Mouse (Mus musculus) gastrocnemius, adult 18-20 months (tissue): ENCODE measurements around the gene A630023A22Rik. TPM values are rescaled to one million over a fixed set of nuclear protein-coding genes. Genes with fewer than 3 reads are reported as not detected.

Source experiments
- DNase-seq: peaks from one replicate; pipeline ENCODE4 v3.0.0; 2021; ENCODE audit warnings: low spot score
- total RNA-seq, 2 experiments: library from RNA; stranded (reverse); gene quantifications; 2 replicates each; pipeline ENCODE4 v1.2.3; 2021

Gene A630023A22Rik
- total RNA-seq, 2 experiments from 2014 or later = not detected

- no peak for DNase-seq
Observed at GRCm38 (mm10) chr14:34087856-34088398, 14.6 kb downstream of the A630023A22Rik start.

DNA sequence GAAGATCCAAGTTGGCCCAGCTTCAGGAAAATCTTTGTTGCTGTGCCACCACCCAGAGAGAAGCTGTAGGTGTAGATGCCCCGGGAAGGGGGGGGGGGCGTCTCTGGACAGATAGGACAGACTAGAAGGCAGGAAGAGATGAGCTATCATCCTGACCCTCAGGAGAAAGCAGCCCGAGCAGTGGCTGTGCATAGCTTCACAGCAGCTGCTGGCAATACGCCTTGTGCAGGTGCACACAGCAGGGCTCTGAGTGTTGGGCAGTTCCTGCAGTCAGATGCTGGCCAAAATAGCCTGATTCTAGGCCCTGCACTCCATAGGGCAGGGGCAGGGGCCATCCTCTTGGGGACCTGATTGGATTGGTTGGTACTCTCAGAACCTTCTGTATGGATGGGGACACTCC is 15.7 kb downstream of the A630023A22Rik start:
- DNase-seq = no peak

DNA sequence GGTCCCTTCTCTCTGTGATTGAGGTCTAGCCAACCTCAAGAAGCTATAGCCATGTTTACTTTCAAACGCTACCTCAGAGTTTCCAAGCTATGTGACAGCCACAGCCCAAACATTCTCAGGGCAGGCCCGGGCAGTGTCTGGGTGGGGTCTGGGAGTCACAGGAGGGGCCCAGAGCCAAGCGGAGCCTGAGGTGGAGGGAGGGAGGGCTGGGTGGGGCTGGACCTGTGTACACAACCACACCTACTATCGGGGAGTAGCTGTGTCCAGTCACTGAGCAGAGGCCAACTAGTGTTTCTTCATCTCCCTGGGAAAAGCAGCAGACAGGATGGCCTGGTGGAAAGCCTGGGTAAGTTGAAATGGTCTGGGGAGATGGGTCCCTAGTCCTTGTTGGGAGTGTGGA is 16.8 kb downstream of the A630023A22Rik start, which contains the start of gene Anxa8:
Gene Anxa8, plus strand, starts transcription at position 251 of the 400 bp plus-strand sequence.
- DNase-seq = peak; percentile 18

DNA sequence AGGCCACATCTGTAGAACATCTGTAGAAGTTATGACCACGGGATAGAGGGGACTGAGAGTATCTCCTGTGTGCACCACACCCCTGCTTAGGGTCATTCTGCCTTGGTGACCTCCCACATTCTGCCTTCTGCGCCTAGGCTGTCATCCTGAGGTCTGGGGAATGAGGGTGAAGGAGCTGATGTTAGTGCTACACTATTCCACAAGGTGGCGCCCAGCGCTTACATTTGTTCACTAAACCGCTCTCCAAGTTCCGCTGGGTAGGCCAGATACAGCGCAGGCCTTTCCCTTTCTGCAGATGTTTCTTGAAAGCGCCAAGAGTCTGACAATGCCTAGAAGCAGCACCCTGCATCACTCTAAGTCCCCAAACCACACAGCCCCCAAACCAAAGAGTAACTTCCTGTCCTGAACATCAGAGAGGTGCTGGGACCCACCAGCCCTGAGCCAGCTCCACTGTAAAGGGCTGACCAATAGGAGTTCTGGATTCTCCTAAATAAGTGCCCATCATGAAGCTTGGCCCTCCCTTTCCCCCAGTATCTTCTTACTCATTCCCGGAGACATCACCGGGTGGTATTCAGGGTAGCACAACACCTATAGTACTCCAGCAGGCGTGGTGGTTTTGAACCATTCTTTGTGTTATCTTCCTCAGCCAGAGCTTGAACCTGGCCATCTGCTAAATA is 22.1 kb downstream of the A630023A22Rik start:
- DNase-seq = peak; percentile 74

GRCm38 (mm10) chr14:34078293-34078692 is 24.3 kb downstream of the A630023A22Rik start:
- DNase-seq = no peak

GRCm38 (mm10) chr14:34077222-34077621 is 25.3 kb downstream of the A630023A22Rik start:
- DNase-seq = no peak

DNA sequence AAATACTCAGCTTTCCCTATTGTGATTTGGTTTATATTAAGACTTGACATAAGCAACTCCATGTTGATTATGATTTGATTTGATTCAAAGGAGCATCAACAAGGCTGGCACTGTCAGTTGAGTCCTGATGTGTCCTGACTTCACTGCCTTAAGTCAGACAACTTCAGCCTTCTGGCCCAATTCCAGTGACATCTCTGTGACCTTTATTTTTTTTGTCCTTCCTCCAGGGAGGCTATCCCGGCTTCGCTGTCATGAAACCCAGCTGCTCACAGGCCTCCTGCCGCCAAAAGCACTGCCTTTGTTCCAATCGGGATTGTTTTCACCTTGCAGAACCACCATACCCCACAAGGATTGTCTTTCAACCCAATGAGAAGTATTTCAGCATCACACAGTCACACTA is 27.2 kb downstream of the A630023A22Rik start:
- no peak for DNase-seq

DNA sequence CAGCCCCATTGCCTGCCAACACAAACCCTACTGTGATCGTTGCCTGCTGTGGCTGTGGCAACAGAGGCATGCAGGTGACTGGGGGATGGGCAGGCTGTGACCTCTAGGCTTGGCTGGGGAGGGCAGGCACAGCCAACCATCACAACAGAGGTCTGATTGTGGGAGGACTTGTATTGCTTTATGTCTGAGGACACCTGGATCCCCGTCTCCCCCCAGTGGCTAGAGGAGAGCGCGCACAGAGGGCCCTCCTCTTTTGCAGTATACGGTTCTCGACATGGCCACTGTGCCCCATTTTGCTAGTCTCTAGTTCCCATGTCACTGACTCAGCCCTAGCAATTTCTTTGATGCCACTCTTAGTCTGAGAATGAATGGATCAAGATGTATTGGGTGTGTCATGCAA is 30.9 kb downstream of the A630023A22Rik start:
- no peak for DNase-seq

DNA sequence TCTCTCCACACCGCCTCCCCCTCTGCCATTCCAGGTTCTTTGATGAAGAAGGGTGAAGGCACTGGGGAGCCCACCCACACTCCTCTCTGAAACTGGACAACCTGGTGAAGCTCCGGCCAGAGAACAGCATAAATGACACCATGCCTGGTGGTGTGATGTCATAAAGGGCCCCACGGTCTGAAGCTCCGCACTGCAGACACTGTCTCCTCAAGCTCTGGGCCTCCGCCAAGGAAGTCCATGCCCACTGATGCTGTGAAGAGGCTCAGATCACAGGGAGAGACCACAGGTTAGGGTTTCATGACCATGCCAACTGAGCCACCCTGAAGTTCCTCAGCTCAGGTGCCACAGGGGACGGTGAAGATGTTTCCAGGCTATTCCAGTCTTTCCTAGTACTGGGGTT is 50.0 kb downstream of the A630023A22Rik start, which contains the start of gene Antxrl:
Gene Antxrl, plus strand, starts transcription at position 192 of the 400 bp plus-strand sequence.
- no peak for DNase-seq

DNA sequence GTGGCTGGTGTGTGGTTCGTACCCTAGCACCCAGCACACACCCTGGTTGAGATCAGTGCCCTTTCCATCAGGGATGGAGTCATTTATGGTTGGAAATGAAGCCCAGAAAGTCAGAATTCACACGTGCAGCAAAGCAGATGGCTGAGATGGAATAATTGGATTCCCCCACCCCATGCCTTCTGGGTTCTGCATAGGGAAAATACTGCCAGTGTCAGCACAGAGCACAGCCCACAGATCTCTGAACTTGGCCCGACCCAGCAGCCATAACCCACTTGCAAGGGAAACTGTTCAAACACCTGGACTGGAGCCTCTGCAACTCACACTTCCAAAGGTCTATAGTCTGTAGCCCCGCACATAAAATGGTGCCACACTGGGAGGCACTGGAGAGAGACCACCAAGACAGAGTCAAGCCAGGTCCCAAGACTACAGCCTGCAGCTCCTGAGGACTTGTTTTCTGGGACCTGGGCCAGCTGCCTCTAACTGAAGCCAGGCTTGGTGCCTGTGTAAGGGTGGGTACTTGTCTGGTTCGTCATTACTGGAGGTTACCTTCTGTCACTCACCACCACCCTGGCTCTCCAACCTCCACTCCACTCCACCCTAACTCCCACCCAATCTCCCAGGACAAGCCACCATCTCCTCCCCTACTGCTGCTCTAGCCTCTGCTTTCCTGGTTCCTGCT is 52.3 kb downstream of the A630023A22Rik start:
- no peak for DNase-seq

- no peak for DNase-seq
Observed at GRCm38 (mm10) chr14:34043341-34043740, 59.2 kb downstream of the A630023A22Rik start.

DNA sequence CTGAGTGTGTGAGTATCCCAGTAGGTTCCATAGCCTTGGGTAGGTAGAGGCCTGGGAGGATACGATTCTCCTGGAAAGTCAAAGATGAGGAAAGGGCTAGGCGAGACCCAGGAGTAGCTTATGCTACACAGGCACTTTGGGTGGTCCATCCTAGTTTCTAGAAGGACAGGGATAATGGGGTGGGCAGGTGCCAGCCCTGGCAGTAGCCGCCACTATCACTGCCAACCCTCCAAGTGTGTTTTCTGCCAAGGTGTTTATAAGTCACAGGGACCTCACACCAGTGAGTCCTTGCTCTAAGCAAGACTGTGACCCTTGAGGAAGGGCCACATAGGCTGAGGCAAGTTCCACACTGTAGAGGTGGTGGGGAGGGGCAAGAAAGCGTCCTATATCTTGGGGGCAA is 61.3 kb downstream of the A630023A22Rik start:
- DNase-seq = no peak

DNA sequence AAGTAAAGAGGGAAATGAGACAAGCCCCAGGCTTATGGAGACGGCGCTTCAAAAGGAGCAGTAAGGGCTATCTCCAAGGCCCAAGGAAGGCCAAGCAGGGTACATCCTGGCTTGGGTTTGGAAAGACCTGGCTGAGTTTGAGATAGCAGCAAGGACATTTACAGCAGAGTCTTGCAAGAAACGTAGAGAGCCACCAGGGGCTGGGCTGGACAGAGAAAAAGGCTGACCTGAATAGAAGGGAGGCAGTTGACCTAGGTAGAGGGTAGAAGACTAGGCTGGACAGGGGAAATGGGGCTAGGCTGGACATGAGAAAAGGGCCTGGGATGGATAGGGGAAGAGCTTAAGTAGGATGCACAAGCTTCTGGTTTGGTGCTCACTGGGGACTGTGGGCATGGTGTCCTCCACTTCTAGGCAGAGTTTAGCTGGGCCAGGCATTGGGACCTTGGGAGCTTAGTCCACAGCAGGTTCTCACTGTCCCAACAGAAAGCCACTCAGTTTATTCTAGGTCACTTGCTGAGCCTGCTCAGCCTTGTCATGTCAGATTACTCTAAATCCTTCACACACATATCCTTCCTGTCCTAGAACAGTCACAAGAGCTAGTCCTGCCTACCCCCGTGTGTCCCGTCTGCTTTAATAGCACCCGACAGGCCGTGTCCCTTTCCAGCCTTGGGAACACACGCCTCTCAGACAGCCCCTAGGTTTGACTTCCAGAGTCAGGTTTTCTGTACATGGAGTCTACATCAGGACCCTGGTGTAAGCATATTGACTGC is 68.5 kb downstream of the A630023A22Rik start:
- DNase-seq = no peak

DNA sequence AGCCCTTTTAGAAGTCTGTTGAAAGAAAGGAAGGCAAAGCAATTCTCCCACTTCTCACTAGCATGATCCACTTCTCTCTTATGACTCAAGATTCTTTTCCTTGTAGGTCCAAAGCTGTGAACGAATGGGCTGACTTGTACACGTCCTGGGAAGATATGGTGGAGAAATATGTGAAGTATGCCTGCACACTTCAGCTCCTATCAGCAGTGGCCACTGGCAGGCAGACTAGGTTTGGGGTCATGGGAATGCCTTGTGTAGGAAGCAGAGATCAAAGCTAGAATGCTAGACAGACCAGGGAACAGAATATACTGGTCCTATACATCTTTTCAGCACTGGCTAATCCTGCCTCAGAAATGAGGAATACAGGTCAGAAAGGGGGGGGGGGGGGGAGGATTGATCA is 75.8 kb downstream of the A630023A22Rik start:
- no peak for DNase-seq

GRCm38 (mm10) chr14:34016938-34017337 is 85.6 kb downstream of the A630023A22Rik start:
- DNase-seq = no peak

DNA sequence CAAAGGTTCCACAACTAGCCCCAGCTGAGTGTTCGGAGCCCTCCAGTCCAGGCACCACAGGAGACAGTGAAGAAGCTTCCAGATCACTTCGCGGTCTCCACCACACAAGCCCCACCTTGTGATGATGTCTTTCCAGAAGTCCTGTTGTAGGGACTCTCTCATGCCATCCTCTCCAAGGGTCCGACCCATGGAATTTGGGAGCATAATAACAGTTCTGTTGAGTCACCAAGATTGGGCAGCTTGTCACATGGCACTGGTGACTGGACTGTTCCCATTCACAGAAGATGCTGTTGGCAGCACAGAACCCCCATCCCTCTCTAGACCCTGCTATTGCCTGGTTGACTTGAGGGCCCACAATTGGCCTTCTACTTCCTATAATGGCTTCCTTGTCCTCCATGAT is 86.2 kb downstream of the A630023A22Rik start, which contains the start of gene Gm5460:
Gene Gm5460, plus strand, starts transcription at position 378 of the 400 bp plus-strand sequence.
- DNase-seq = no peak

- no peak for DNase-seq
Observed at GRCm38 (mm10) chr14:34015063-34015462, 87.5 kb downstream of the A630023A22Rik start, which contains the start of gene Gm30083. TSS of gene Gm30083 (minus strand) at chr14:34015182.

DNA sequence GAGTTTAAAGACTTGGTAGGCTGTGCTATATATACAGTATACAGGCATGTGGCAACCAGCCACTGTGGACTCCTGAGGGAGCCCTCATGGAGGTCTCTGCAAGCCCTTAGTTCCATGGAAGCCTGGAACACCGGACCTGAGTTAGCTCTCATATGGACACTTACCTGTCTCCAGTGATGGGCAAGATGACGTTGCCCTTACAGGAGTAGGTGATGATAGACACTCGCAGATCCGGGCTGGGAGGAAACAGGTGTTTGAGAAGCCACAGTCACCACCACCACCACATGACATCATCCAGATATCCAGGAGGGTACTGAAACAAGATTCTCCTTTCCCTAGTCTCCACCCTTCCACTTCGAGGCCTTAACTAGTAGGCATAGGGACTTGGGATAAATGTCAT is 100.2 kb downstream of the A630023A22Rik start:
- DNase-seq = no peak

DNA sequence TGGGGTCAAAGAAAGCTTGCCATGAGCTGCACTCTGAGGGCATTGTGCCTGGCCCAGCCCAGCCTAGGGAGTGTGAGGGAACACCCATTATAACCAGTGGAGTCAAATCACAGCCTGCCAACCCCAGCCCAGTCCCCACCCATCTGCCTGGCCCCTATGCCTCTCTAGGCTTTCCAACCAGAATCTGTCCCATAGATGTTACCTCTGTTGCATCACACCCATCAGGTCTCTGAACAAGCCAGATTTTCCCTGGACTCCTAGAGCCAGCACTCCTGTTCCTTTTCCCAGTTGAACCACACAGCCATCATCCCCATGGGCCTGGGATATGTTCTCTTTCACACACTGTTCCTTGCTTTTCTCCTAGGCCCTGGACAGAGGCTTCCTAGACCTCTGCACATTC is 101.1 kb downstream of the A630023A22Rik start:
- DNase-seq = no peak
